Mouse (Mus musculus): ENCODE measurements around the gene Smox. TPM values are rescaled to one million over a fixed set of nuclear protein-coding genes. Genes with fewer than 3 reads are reported as not detected.
A peak's percentile ranks its signal among the peaks of the same experiment; 100 is the strongest.

Smox gene
- polyA plus RNA-seq, 1 experiment from 2014 or later, result 28.7 TPM

DNA sequence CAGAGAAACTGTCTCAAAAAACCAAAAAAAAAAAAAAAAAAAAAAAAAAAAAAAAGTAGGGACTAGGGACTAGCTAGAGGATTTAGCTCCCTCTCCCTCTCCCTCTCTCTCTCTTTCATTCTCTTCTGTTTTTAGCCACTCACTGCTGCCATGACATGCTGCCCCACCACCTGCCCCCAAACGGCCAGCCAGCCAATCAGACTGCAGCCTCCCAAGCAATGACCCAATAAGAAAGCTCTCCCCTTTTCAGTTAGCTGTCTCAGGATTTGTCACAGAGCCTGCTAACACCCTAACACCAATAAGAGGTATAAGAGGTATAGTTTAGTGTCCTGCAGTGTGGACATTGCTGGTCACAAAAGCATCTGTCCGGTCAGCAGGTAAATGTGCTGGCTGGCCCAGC is 59.2 kb downstream of the Smox start:
- Histone ChIP-seq H3K4me3 (ENCODE audit: low read depth, low read length) (no peak overlapping the region), H3K36me3 (ENCODE audit: insufficient read depth) (no peaks in the 10 kb centered on the region), H3K27me3 (ENCODE audit: insufficient read depth, low read length) (peaks cover 43% of the 10 kb centered on the region), H3K9ac (no peak overlapping the region), H3K4me1 (ENCODE audit: insufficient read depth) (peaks cover 6% of the 10 kb centered on the region; the same call in 1 of the 2 replicates), H3K4me2 (no peak overlapping the region), H3K9me3 (ENCODE audit: low read depth, low read length) (no peaks in the 10 kb centered on the region), H3K27ac (ENCODE audit: low read depth) (no peak overlapping the region)
- no peak for ATAC-seq (ENCODE audit: insufficient read depth)
- no peak for DNase-seq
- no peak for TF ChIP-seq CTCF (IDR thresholded peaks at IDR 0.05; ENCODE audit: low read depth)
- WGBS, result 73% methylated on average over 2 of the region's 2 CpGs

DNA sequence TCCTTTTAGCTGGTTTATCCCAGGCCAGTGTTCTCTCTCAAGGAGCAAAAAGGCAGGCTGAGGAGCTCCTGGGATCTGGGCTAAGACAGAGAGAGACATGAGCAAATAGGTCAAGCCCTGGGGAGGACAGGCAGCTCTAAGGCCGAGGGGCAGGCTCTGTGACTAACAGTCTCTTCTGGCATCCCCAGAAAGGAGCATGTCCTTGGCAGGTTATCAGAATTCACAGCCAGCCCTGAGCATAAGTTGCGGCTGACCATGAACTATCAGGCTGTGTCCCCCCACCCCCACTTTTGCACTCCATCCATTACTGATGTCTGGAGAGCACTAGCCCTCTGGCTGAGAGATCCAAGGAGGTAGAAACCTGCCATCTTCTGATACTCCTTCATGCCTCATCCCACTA is 59.6 kb downstream of the Smox start:
- no peak for DNase-seq
- H3K27me3 ChIP-seq (ENCODE audit: insufficient read depth, low read length), result peaks cover 38% of the 10 kb centered on the region
- H3K9me3 ChIP-seq (ENCODE audit: low read depth, low read length), result no peaks in the 10 kb centered on the region
- no peak overlapping the region for H3K9ac ChIP-seq
- H3K4me2 ChIP-seq, result no peak overlapping the region
- ATAC-seq (ENCODE audit: insufficient read depth), result no peak
- no peak for TF ChIP-seq CTCF (IDR thresholded peaks at IDR 0.05; ENCODE audit: low read depth)
- H3K36me3 ChIP-seq (ENCODE audit: insufficient read depth), result no peaks in the 10 kb centered on the region
- peaks cover 6% of the 10 kb centered on the region; the same call in 1 of the 2 replicates for H3K4me1 ChIP-seq (ENCODE audit: insufficient read depth)
- no peak overlapping the region for H3K4me3 ChIP-seq (ENCODE audit: low read depth, low read length)
- 39% methylated on average over 2 of the region's 2 CpGs for WGBS
- no peak overlapping the region for H3K27ac ChIP-seq (ENCODE audit: low read depth)

DNA sequence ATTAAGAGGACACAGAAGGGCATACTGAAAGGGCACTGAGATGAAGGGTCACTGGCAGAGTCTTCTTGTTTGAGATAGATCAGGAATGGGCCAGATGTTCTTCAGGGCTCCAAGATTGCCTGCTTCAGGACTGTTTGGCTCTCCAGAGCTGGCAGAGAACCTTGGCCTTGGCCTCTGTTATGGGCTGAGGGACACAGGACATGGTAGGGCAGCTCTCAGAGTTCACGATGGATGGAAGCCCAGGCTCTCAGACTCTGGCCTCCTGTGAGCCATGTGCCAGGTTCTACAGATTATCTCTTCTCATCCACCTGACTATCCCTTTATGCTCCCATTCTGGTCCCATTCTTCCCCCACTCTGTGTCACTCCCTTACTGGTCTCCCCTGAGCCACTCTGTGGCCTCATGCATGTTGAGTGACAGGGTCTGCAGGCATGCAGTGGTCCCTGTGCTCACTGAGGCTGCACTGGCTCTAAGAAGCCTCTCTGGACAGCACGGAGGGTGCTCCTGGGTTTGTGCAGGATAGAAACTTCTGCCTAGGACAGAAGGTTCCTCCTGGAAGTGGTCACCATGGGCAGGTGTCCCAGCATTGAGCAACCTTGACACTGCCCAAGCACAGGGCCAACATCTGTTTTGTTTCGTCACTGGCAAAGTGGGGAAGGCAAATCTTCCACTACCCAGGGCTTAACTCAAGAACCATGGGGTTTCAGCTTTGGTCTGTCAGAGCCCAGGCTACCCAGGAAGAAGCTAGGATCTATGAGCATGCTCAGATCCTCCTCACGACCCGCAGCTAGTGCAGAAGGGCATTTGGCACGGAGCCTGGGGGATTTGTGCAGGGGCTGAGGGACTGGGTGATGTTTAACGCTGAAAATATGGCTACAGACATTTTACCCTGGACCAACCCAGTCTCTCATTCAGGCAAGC is 60.7 kb downstream of the Smox start:
- peaks cover 28% of the 10 kb centered on the region for H3K27me3 ChIP-seq (ENCODE audit: insufficient read depth, low read length)
- WGBS, result 51% methylated on average over 7 of the region's 7 CpGs
- no peaks in the 10 kb centered on the region for H3K9me3 ChIP-seq (ENCODE audit: low read depth, low read length)
- H3K4me2 ChIP-seq, result no peak overlapping the region
- H3K27ac ChIP-seq (ENCODE audit: low read depth), result no peak overlapping the region
- no peak for TF ChIP-seq CTCF (IDR thresholded peaks at IDR 0.05; ENCODE audit: low read depth)
- no peaks in the 10 kb centered on the region for H3K4me1 ChIP-seq (ENCODE audit: insufficient read depth)
- no peaks in the 10 kb centered on the region for H3K36me3 ChIP-seq (ENCODE audit: insufficient read depth)
- H3K4me3 ChIP-seq (ENCODE audit: low read depth, low read length), result no peak overlapping the region
- DNase-seq, result no peak
- no peak for ATAC-seq (ENCODE audit: insufficient read depth)
- H3K9ac ChIP-seq, result no peak overlapping the region

DNA sequence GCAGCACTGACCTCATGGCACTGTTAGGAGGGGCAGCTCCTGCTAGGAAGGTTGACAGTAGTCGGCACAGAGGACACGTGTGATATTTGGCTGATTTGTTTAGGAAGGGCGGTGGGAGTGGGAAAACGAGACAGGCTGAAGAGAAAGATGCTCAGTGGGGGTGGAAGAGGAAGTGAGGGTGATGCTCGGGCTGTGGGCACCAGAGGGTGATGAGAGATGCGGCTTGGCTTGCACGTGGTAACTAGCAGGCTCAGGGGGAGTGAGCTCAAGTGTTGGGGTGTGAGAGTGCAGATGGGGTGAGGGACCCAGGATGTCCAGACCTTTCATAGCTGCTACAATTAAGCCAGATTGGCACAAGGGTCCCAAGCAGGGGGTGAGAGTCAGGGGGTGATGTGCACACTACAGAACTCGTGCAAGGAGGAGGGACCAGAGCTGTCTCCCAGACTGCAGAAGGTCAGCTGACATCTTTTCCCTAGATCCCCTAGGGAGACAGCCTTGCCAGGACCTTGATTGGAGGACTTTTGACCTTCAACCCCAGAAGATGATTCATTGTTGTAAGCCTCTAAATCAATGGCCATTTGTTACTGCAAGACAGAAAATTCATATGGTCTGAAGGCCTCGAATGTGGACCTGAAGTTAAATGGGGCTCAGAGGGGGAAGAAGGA is 61.6 kb downstream of the Smox start:
- peaks cover 19% of the 10 kb centered on the region for H3K27me3 ChIP-seq (ENCODE audit: insufficient read depth, low read length)
- H3K4me2 ChIP-seq, result no peak overlapping the region
- WGBS, result 13% methylated on average over 9 of the region's 9 CpGs
- H3K9ac ChIP-seq, result no peak overlapping the region
- H3K4me3 ChIP-seq (ENCODE audit: low read depth, low read length), result no peak overlapping the region
- no peaks in the 10 kb centered on the region for H3K4me1 ChIP-seq (ENCODE audit: insufficient read depth)
- no peak overlapping the region for H3K27ac ChIP-seq (ENCODE audit: low read depth)
- TF ChIP-seq CTCF (IDR thresholded peaks at IDR 0.05; ENCODE audit: low read depth), result no peak
- DNase-seq (no peak), ATAC-seq (ENCODE audit: insufficient read depth) (no peak)
- H3K36me3 ChIP-seq (ENCODE audit: insufficient read depth), result no peaks in the 10 kb centered on the region
- no peaks in the 10 kb centered on the region for H3K9me3 ChIP-seq (ENCODE audit: low read depth, low read length)

DNA sequence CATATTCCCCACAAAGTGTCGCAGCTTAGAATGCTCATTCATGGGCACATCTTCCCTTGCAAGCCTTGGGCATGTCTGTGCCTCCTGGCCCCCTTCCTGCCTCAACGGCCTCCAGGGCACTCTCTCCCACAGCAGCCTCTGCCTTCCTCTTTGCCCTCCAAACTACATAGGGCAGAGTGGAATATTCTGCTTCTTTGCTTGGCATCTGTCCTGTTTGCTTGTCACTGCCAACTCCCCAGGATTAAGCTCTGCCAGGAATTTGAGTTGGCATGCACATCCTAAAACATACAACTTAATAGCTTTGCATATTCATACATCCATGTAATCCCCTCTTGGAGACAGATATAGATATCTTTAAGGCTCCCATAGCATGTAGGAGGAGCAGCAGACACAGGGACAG is 66.6 kb downstream of the Smox start:
- DNase-seq (no peak), ATAC-seq (ENCODE audit: insufficient read depth) (no peak)
- Histone ChIP-seq H3K9ac (no peak overlapping the region), H3K4me1 (ENCODE audit: insufficient read depth) (no peaks in the 10 kb centered on the region), H3K27ac (ENCODE audit: low read depth) (no peak overlapping the region), H3K36me3 (ENCODE audit: insufficient read depth) (no peaks in the 10 kb centered on the region), H3K4me2 (no peak overlapping the region), H3K4me3 (ENCODE audit: low read depth, low read length) (no peak overlapping the region), H3K27me3 (ENCODE audit: insufficient read depth, low read length) (peaks cover 57% of the 10 kb centered on the region), H3K9me3 (ENCODE audit: low read depth, low read length) (no peaks in the 10 kb centered on the region)
- WGBS, result 75% methylated on average over 2 of the region's 2 CpGs
- TF ChIP-seq CTCF (IDR thresholded peaks at IDR 0.05; ENCODE audit: low read depth), result no peak

DNA sequence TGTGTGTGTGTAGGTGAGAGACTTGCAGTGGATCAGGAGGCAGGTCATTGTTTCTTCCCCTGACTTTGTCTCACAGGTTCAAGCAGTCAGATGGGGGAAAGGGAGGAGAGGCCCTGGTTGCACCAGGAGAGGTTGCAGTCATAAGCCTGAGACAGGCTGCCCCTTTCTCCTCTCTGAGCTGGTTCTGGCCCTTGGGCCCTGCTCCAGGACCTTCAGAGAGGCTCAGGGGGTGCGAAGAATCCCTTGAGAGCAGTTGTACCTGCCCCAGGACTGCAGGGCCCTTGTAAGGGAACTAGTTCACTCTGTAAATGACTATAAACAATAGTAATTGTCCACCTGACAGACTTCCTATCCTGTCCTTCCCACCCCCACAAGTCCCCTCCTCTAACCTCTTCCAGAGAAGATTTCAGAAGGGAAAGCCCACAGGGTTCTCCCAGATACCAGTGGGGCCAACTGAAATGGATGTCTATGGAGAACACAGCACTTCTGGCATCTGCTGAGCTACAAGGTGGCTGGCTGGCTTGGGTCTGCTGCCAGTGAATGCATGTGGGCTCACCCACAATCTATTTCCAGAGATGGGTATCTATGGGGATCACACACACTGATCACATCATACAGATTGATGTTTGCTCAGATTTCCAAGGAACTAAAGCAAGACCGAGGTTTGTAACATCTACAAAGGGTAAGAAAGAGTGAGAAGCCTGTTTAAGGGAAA is 69.1 kb downstream of the Smox start:
- DNase-seq, result no peak
- no peaks in the 10 kb centered on the region for H3K9me3 ChIP-seq (ENCODE audit: low read depth, low read length)
- no peak for ATAC-seq (ENCODE audit: insufficient read depth)
- peak overlapping the region; percentile 46 for H3K4me3 ChIP-seq (ENCODE audit: low read depth, low read length)
- TF ChIP-seq CTCF (IDR thresholded peaks at IDR 0.05; ENCODE audit: low read depth), result no peak
- no peaks in the 10 kb centered on the region for H3K4me1 ChIP-seq (ENCODE audit: insufficient read depth)
- H3K4me2 ChIP-seq, result peak overlapping the region; percentile 73; the same call in 1 of the 2 replicates
- H3K27ac ChIP-seq (ENCODE audit: low read depth), result no peak overlapping the region
- no peak overlapping the region for H3K9ac ChIP-seq
- no peaks in the 10 kb centered on the region for H3K36me3 ChIP-seq (ENCODE audit: insufficient read depth)
- 46% methylated on average over 2 of the region's 2 CpGs for WGBS
- H3K27me3 ChIP-seq (ENCODE audit: insufficient read depth, low read length), result peaks cover 64% of the 10 kb centered on the region
